Mouse (Mus musculus): Measurements from ENCODE around the gene Triobp. TPM values are rescaled to one million over a fixed set of nuclear protein-coding genes. Genes with fewer than 3 reads are reported as not detected.

Triobp gene
- polyA plus RNA-seq, 1 experiment from 2014 or later = 21.0 TPM

DNA sequence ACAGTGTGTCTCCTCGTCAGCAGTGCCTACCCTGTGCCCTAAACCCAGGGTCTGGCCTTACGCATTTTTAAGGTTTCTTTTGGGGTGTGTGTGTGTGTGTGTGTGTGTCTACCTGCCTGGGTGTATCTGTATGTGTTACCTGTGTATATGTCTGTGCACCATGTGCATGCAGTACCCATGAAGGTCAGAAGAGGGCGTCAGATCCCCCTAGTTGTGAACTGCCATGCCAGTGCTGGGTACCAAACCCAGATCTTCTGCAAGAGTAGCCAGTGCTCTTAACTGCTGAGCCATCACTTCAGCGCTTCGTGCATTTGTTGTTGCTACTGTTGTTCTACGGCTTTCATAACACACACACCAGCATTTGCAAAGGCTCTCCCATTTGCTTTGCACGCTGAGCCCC lies 44.7 kb downstream of the Triobp start:
- no peak overlapping the region for H3K4me2 ChIP-seq
- H3K9ac ChIP-seq = no peak overlapping the region
- H3K36me3 ChIP-seq = peaks cover 95% of the 10 kb centered on the region
- H3K9me3 ChIP-seq (replicated peaks) = no peaks in the 10 kb centered on the region
- no peak overlapping the region for H3K27ac ChIP-seq
- H3K27me3 ChIP-seq (replicated peaks) = no peaks in the 10 kb centered on the region
- 79% methylated on average over 7 of the region's 7 CpGs for WGBS (ENCODE audit: insufficient replicate concordance)
- H3K4me3 ChIP-seq = no peak overlapping the region
- ATAC-seq = no peak
- H3K4me1 ChIP-seq = peaks cover 18% of the 10 kb centered on the region

GRCm38 (mm10) chr15:78992925-78993324 lies 45.4 kb downstream of the Triobp start:
- ATAC-seq = no peak
- no peak overlapping the region for H3K9ac ChIP-seq
- H3K4me3 ChIP-seq = no peak overlapping the region
- no peak overlapping the region for H3K27ac ChIP-seq
- H3K36me3 ChIP-seq = peaks cover 97% of the 10 kb centered on the region
- H3K4me2 ChIP-seq = no peak overlapping the region
- H3K9me3 ChIP-seq (replicated peaks) = no peaks in the 10 kb centered on the region
- WGBS (ENCODE audit: insufficient replicate concordance) = 91% methylated on average over 24 of the region's 24 CpGs
- peaks cover 16% of the 10 kb centered on the region for H3K4me1 ChIP-seq
- H3K27me3 ChIP-seq (replicated peaks) = no peaks in the 10 kb centered on the region

DNA sequence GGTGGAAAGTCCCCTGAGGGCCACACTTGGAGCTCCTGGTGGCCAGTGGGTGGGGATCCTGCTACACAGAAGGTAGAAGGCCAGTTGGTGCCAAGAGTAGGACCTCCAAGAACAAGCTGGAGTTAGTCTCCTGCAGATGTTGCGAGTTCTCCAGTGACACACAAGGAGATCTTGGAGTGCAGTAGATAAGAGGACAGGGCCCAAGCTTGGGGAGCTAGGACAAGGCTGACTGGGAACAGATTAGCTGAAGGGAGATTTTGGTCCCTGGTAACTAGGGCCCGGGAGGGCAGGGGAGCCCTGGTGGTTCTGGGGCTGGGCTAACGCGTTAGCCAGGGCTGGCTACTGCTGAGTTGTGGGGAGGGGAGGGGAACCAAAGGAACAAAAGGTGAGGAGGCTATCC lies 48.4 kb downstream of the Triobp start:
- Histone ChIP-seq H3K36me3 (peaks cover 89% of the 10 kb centered on the region), H3K4me1 (peaks cover 16% of the 10 kb centered on the region)
- ATAC-seq = no peak; the same call in 1 of the 2 replicates

DNA sequence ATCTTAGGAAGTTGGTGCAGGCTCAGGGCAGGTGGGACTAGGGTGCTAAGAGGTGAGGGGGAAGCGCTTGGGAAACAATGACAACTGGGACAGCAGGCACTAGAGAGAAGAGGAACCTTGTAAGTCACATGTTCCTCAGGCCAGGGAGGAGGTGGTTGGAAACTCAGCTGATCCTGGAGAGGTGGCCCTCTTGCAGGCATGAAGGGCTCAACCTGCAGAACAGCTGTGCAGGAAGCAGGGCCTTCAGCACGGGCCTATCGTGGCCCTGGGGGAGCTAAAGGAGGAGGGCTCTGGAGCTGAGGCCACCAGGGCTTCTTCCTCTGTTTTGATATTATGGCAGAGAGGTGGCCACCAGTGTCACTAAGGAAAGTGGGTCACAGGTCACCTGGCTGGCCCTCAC lies 49.1 kb downstream of the Triobp start:
- no peak overlapping the region for H3K4me3 ChIP-seq
- no peak overlapping the region for H3K4me2 ChIP-seq
- no peak overlapping the region for H3K9ac ChIP-seq
- WGBS (ENCODE audit: insufficient replicate concordance) = 56% methylated on average over 3 of the region's 3 CpGs
- H3K27me3 ChIP-seq (replicated peaks) = no peaks in the 10 kb centered on the region
- H3K9me3 ChIP-seq (replicated peaks) = no peaks in the 10 kb centered on the region
- ATAC-seq = no peak
- no peak overlapping the region for H3K27ac ChIP-seq
- H3K36me3 ChIP-seq = peaks cover 89% of the 10 kb centered on the region
- peaks cover 16% of the 10 kb centered on the region for H3K4me1 ChIP-seq

More for the DNA sequence above, 48.4 kb downstream of the Triobp start:
- WGBS (ENCODE audit: insufficient replicate concordance) = 58% methylated on average over 4 of the region's 4 CpGs
- Histone ChIP-seq H3K27ac (no peak overlapping the region), H3K4me3 (no peak overlapping the region), H3K4me2 (no peak overlapping the region), H3K9ac (no peak overlapping the region), H3K9me3 (replicated peaks) (no peaks in the 10 kb centered on the region), H3K27me3 (replicated peaks) (no peaks in the 10 kb centered on the region)

GRCm38 (mm10) chr15:78998348-78998747 lies 50.8 kb downstream of the Triobp start:
- Histone ChIP-seq H3K9me3 (replicated peaks) (no peaks in the 10 kb centered on the region), H3K27ac (no peak overlapping the region)
- 72% methylated on average over 8 of the region's 8 CpGs for WGBS (ENCODE audit: insufficient replicate concordance)

GRCm38 (mm10) chr15:78999586-78999985 lies 52.1 kb downstream of the Triobp start:
- no peak overlapping the region for H3K4me3 ChIP-seq
- H3K27me3 ChIP-seq (replicated peaks) = no peaks in the 10 kb centered on the region
- H3K9ac ChIP-seq = no peak overlapping the region
- no peak overlapping the region for H3K4me2 ChIP-seq
- H3K36me3 ChIP-seq = peaks cover 89% of the 10 kb centered on the region
- ATAC-seq = no peak
- H3K9me3 ChIP-seq (replicated peaks) = no peaks in the 10 kb centered on the region
- peaks cover 16% of the 10 kb centered on the region for H3K4me1 ChIP-seq
- H3K27ac ChIP-seq = no peak overlapping the region
- 85% methylated on average over 11 of the region's 11 CpGs for WGBS (ENCODE audit: insufficient replicate concordance)

More at GRCm38 (mm10) chr15:78998348-78998747, 50.8 kb downstream of the Triobp start:
- Histone ChIP-seq H3K9ac (no peak overlapping the region), H3K4me2 (no peak overlapping the region), H3K4me3 (no peak overlapping the region), H3K27me3 (replicated peaks) (no peaks in the 10 kb centered on the region), H3K4me1 (peaks cover 16% of the 10 kb centered on the region), H3K36me3 (peaks cover 89% of the 10 kb centered on the region)
- ATAC-seq = no peak

DNA sequence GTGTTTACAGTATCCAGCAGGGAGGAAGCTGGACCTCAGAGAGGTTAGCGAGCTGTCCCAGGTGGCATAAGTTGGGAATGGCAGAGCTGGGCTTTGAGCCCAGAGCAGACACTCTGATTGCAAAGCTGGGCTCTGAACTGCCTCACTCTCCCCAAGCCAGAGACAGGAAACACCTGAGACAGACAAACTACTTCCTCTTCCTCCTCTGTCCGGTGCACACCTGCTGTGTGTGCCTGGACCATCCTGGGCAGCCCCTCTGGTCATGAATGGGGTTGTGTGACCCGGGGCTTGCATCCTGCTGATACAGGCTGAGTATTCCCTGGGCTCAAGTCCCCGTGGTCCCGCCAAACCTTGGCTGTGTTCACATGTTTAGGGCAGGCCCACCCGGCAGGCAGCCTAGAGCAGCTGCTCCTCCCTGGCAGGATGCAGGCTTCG lies 52.9 kb downstream of the Triobp start:
- no peak for ATAC-seq
- Histone ChIP-seq H3K9me3 (replicated peaks) (no peaks in the 10 kb centered on the region), H3K4me2 (no peak overlapping the region), H3K27ac (no peak overlapping the region), H3K4me1 (peaks cover 15% of the 10 kb centered on the region), H3K27me3 (replicated peaks) (no peaks in the 10 kb centered on the region), H3K4me3 (no peak overlapping the region), H3K9ac (no peak overlapping the region), H3K36me3 (peaks cover 89% of the 10 kb centered on the region)
- 69% methylated on average over 7 of the region's 7 CpGs for WGBS (ENCODE audit: insufficient replicate concordance)

- no peaks in the 10 kb centered on the region for H3K9me3 ChIP-seq (replicated peaks)
- H3K36me3 ChIP-seq = peaks cover 89% of the 10 kb centered on the region
- H3K27ac ChIP-seq = no peak overlapping the region
These were observed 54.0 kb downstream of the Triobp start for GRCm38 (mm10) chr15:79001559-79001958.

DNA sequence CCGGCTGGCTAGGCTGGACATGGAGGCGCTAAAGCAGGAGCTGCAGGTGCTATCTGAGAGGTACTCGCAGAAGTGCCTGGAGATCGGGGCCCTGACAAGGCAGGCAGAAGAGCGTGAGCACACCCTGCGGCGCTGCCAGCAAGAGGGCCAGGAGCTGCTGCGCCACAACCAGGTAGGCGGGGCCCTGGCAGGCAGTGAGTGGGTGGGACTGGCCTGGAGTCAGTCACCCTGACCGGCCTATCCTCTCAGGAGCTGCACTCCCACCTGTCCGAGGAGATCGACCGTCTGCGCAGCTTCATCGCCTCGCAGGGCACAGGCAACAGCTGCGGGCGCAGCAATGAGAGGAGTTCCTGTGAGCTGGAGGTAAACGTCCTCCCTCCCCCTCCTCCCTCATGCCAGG lies 54.5 kb downstream of the Triobp start:
- WGBS (ENCODE audit: insufficient replicate concordance) = 68% methylated on average over 19 of the region's 19 CpGs

More at GRCm38 (mm10) chr15:79001559-79001958, 54.0 kb downstream of the Triobp start:
- no peak overlapping the region for H3K4me2 ChIP-seq
- no peak overlapping the region for H3K9ac ChIP-seq
- WGBS (ENCODE audit: insufficient replicate concordance) = 91% methylated on average over 5 of the region's 5 CpGs
- H3K27me3 ChIP-seq (replicated peaks) = no peaks in the 10 kb centered on the region
- H3K4me1 ChIP-seq = peaks cover 3% of the 10 kb centered on the region
- no peak for ATAC-seq
- no peak overlapping the region for H3K4me3 ChIP-seq

GRCm38 (mm10) chr15:79003079-79003478 lies 55.6 kb downstream of the Triobp start:
- Histone ChIP-seq H3K9ac (no peak overlapping the region), H3K4me1 (no peaks in the 10 kb centered on the region), H3K4me2 (no peak overlapping the region), H3K27me3 (replicated peaks) (no peaks in the 10 kb centered on the region), H3K9me3 (replicated peaks) (no peaks in the 10 kb centered on the region), H3K4me3 (no peak overlapping the region), H3K27ac (no peak overlapping the region), H3K36me3 (peaks cover 81% of the 10 kb centered on the region)
- no peak for ATAC-seq
- 83% methylated on average over 3 of the region's 3 CpGs for WGBS (ENCODE audit: insufficient replicate concordance)

More for the DNA sequence above, 54.5 kb downstream of the Triobp start:
- Histone ChIP-seq H3K36me3 (peaks cover 91% of the 10 kb centered on the region), H3K9me3 (replicated peaks) (no peaks in the 10 kb centered on the region), H3K4me1 (no peaks in the 10 kb centered on the region; the same call in 1 of the 2 replicates), H3K27ac (no peak overlapping the region), H3K9ac (no peak overlapping the region), H3K27me3 (replicated peaks) (no peaks in the 10 kb centered on the region), H3K4me2 (no peak overlapping the region), H3K4me3 (no peak overlapping the region)
- ATAC-seq = no peak

GRCm38 (mm10) chr15:79005581-79005980 lies 58.1 kb downstream of the Triobp start:
- Histone ChIP-seq H3K27ac (no peak overlapping the region), H3K4me2 (no peak overlapping the region), H3K9ac (no peak overlapping the region), H3K27me3 (replicated peaks) (peaks cover 4% of the 10 kb centered on the region; the same call in 1 of the 2 replicates), H3K36me3 (peaks cover 65% of the 10 kb centered on the region), H3K9me3 (replicated peaks) (no peaks in the 10 kb centered on the region), H3K4me3 (no peak overlapping the region), H3K4me1 (no peaks in the 10 kb centered on the region)
- 75% methylated on average over 9 of the region's 9 CpGs for WGBS (ENCODE audit: insufficient replicate concordance)
- ATAC-seq = no peak

- ATAC-seq = no peak
- Histone ChIP-seq H3K27me3 (replicated peaks) (peaks cover 4% of the 10 kb centered on the region; the same call in 1 of the 2 replicates), H3K27ac (no peak overlapping the region), H3K36me3 (peaks cover 54% of the 10 kb centered on the region), H3K4me3 (no peak overlapping the region), H3K9ac (no peak overlapping the region), H3K4me1 (no peaks in the 10 kb centered on the region), H3K9me3 (replicated peaks) (no peaks in the 10 kb centered on the region), H3K4me2 (no peak overlapping the region)
- 66% methylated on average over 3 of the region's 3 CpGs for WGBS (ENCODE audit: insufficient replicate concordance)
These were observed 59.1 kb downstream of the Triobp start for GRCm38 (mm10) chr15:79006638-79007037.

- 78% methylated on average over 5 of the region's 5 CpGs for WGBS (ENCODE audit: insufficient replicate concordance)
- no peaks in the 10 kb centered on the region for H3K9me3 ChIP-seq (replicated peaks)
- ATAC-seq = no peak
- H3K36me3 ChIP-seq = peaks cover 50% of the 10 kb centered on the region
- H3K4me3 ChIP-seq = no peak overlapping the region
- no peaks in the 10 kb centered on the region for H3K4me1 ChIP-seq
- H3K9ac ChIP-seq = no peak overlapping the region
- H3K27ac ChIP-seq = no peak overlapping the region
- no peak overlapping the region for H3K4me2 ChIP-seq
- peaks cover 4% of the 10 kb centered on the region; the same call in 1 of the 2 replicates for H3K27me3 ChIP-seq (replicated peaks)
These were observed 59.5 kb downstream of the Triobp start for GRCm38 (mm10) chr15:79007059-79007458.

Measured in liver, embryonic 12.5 days (tissue).